Mouse (Mus musculus) small intestine, adult 2 months (tissue): ENCODE measurements around the gene Lrrn3. TPM values are rescaled to one million over a fixed set of nuclear protein-coding genes. Genes with fewer than 3 reads are reported as not detected.

ENCODE experiments used
- H3K27ac ChIP-seq: fragments of 200-500 bp; 2 replicates; pipeline ENCODE4 v1.5.1; 2012; ENCODE audit warnings: low read depth, low read length, control low read depth, inconsistent platforms; ENCODE audit not compliant: insufficient read depth
- H3K27me3 ChIP-seq: fragments of 200-500 bp; 2 replicates; pipeline ENCODE4 v1.6.1; 2012; ENCODE audit warnings: mild to moderate bottlenecking, moderate library complexity, low read length, inconsistent platforms; ENCODE audit not compliant: control insufficient read depth, insufficient read depth
- H3K36me3 ChIP-seq: fragments of 200-500 bp; 2 replicates; pipeline ENCODE4 v1.6.1; 2012; ENCODE audit warnings: mild to moderate bottlenecking, low read length, control low read depth, inconsistent platforms; ENCODE audit not compliant: control insufficient read depth, insufficient read depth
- H3K4me1 ChIP-seq: fragments of 200-500 bp; 2 replicates; pipeline ENCODE4 v1.6.1; 2012; ENCODE audit warnings: low read length, inconsistent platforms, mixed read lengths; ENCODE audit not compliant: control insufficient read depth, insufficient read depth, insufficient read length
- H3K4me3 ChIP-seq: fragments of 200-500 bp; 2 replicates; pipeline ENCODE4 v1.5.1; 2012; ENCODE audit warnings: low read depth, mild to moderate bottlenecking, control low read depth, inconsistent platforms, low read length, moderate library complexity
- CTCF ChIP-seq: fragments of 200-500 bp; IDR thresholded peaks from 2 replicates; pipeline ENCODE4 v1.5.1; 2012; ENCODE audit warnings: low read depth, mild to moderate bottlenecking, control low read depth, inconsistent platforms, low read length, moderate library complexity, mixed read lengths; ENCODE audit not compliant: insufficient replicate concordance, insufficient read length; ENCODE audit errors: extremely low read depth
- POLR2A ChIP-seq: fragments of 200-500 bp; IDR thresholded peaks from 2 replicates; pipeline ENCODE4 v1.6.1; 2012; ENCODE audit warnings: low read depth, mild to moderate bottlenecking, control low read depth, inconsistent platforms, low read length, moderate library complexity
- WGBS: fragments of 180-500 bp; shearing (Covaris S2); methylation state at CpG from one replicate; pipeline ENCODE4 v1.1.7; 2018; 5-methylcytosine and 5-hydroxymethylcytosine counted together
- polyA plus RNA-seq: library from polyadenylated mRNA; depleted of rRNA; stranded (reverse); fragments of >200 nt; gene quantifications from 2 replicates; pipeline ENCODE4 v1.2.3, GENCODE M21; 2012

The Lrrn3 gene
- polyA plus RNA-seq, 1 experiment: 0.04 TPM

DNA sequence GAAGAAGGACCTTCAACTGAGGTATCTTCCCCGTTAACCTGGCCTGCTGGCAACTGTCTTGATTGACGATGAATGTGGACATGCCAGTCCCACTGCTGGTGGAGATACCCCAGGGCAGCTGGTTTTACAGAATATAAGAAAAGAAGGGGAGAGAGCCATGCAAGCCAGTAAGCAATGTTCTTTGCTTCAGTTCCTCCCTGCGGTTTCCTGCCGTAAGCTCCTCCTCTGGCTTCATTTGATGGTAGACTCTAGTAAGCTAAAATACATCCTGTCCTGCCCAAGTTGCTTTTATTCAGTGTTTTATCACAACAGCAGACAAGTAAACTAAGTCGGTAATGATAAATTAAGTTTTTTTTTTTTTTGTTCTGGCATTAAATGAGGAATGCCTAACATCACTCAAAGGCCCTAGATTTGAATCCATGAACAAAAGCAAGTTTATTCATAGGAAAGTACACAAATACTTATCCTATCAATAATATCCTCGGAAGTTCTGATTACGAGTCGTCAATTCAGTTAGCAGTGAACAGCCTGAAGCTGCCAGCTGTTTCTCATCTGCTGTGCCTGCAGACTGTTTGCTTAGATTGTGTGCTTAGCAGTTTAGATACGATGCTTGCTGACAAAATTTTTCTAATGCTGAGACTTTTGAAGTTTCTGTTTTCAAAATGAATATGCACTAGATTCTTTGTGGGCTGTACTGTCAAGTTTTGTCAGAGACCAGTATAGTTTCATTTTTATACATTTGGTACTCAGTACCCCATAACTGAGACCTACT, 14.0 kb upstream of the Lrrn3 start:
- TF ChIP-seq POLR2A (no peak), CTCF (no peak)
- no peaks in the 10 kb centered on the region for H3K4me1 ChIP-seq
- H3K4me3 ChIP-seq: no peak overlapping the region
- no peak overlapping the region for H3K27ac ChIP-seq
- 53% methylated on average over 9 of the region's 9 CpGs for WGBS
- no peaks in the 10 kb centered on the region for H3K36me3 ChIP-seq
- no peaks in the 10 kb centered on the region; the same call in 1 of the 2 replicates for H3K27me3 ChIP-seq

DNA sequence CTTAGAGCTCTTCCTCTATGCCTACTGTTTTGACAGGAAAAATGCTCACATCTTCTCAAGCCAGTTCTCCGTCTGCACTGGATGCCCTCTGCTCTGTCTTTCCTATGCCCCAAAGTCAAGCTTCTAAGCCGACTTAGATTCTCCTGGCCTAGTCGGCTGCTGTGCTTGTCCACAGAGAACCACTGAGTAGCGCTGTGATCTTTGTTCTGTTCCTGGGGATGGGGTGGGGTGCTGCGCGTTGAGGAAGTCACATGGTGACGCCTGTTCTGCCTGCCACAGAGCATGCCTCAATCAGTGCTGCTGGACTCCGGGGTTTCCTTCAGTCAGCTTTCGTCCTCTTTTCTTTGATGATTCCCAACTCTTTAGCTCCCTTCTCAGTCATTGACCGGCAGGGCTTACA, 8.4 kb upstream of the Lrrn3 start:
- Histone ChIP-seq H3K27ac (no peak overlapping the region), H3K27me3 (no peaks in the 10 kb centered on the region), H3K4me1 (no peaks in the 10 kb centered on the region), H3K36me3 (no peaks in the 10 kb centered on the region), H3K4me3 (no peak overlapping the region)
- TF ChIP-seq POLR2A (no peak), CTCF (no peak)
- WGBS: 45% methylated on average over 10 of the region's 10 CpGs

DNA sequence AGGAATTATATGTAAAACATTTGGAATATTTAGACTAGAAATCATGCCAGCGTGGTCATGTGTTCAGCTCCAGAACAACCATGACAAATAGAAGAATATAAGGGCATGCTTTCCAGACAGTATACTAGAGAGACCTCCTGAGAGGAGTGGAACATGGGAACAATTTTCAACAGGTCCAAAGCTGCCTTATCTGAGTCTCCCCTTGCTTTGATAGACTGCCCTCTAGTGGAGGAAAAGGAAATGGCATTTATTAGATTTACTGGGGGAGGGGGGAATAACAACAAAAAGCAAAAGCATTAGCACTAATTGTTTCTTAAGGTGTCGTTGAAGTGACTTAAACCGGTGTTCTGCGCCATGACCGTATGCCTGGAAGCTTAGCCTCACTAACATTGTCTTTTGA, 774 bp upstream of the Lrrn3 start:
- Histone ChIP-seq H3K27ac (no peak overlapping the region), H3K4me1 (no peaks in the 10 kb centered on the region), H3K27me3 (no peaks in the 10 kb centered on the region), H3K36me3 (no peaks in the 10 kb centered on the region), H3K4me3 (no peak overlapping the region)
- no peak for TF ChIP-seq CTCF
- TF ChIP-seq POLR2A: no peak
- WGBS: 32% methylated on average over 5 of the region's 5 CpGs

DNA sequence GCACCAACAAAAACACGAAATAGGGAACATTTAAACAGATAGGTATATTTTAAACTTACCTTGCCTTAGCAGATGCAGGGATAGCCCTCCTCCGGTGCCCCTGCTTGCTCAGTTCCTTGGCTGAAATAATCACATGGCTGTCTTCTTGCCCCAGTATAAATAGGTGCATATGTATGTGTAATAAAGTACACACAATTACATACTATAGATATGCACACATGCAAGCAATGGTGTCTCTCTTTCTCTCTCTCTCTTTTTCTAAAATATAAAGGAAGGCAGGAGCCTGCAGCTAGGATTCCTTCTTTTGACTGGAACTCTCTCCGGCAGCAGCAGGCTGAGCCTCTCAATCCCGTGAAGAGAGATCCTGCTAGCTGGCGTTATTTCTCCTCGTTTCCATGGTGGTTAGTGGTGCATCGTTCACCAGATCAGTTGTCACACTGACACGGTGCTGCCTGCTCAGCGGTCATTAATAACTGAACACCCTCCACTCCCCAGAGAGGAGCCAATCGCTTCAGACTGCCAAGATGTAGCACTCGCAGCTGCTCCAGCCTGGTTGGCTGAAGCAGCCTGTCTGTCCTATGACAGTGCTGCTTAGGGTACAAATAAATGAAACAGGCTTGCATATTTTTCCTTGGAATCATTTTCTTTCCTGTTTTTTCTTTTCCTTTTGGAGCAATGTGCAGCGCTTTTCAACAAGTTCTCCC, 567 bp downstream of the Lrrn3 start:
- Histone ChIP-seq H3K36me3 (no peaks in the 10 kb centered on the region), H3K4me3 (peak overlapping the region; percentile 39), H3K4me1 (no peaks in the 10 kb centered on the region), H3K27ac (no peak overlapping the region), H3K27me3 (no peaks in the 10 kb centered on the region)
- TF ChIP-seq POLR2A (no peak), CTCF (no peak)
- 38% methylated on average over 12 of the region's 12 CpGs for WGBS

DNA sequence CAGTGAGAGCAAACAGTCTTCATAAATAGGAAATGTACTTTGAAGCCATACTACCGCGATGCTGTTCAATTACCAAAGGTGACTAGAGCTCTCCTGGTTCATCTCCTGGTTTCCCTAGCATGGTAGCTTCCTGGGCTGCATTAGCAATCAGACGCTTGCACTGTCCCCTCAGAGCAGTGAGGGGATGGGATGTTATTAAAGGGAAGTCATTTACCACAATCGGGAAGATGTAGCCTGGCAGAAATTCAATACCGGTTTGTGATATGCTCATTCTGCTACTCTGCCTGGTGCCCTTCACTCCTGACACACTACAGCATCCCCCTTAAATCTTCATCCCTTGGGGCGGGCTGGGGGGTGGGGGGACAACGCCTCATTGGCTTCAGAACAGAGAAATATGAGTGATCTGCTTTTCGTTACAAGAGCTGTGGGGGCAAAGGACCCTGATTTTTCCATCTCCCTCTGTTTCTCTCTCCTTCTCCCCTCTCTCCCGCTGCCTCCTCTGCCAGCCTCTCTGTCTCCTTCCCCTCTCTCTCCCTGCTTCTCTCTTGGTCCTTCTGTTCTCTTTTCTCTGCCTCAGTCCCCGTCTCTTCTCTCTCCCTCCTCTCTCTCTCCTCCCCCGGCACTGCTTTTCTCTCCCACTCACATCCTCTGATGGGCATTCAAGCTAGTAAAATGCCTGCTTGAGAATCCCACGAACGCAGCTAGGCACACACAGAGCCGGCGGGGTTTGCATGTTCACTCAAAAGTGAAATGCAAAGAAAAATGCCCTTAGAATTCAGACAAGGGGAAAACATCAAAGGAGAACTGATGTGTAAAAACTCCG, 1.3 kb downstream of the Lrrn3 start:
- Histone ChIP-seq H3K27ac (no peak overlapping the region), H3K4me1 (no peaks in the 10 kb centered on the region), H3K4me3 (peak overlapping the region; percentile 33; the same call in 1 of the 2 replicates), H3K36me3 (no peaks in the 10 kb centered on the region), H3K27me3 (no peaks in the 10 kb centered on the region)
- no peak for TF ChIP-seq CTCF
- TF ChIP-seq POLR2A: no peak
- 42% methylated on average over 16 of the region's 16 CpGs for WGBS

DNA sequence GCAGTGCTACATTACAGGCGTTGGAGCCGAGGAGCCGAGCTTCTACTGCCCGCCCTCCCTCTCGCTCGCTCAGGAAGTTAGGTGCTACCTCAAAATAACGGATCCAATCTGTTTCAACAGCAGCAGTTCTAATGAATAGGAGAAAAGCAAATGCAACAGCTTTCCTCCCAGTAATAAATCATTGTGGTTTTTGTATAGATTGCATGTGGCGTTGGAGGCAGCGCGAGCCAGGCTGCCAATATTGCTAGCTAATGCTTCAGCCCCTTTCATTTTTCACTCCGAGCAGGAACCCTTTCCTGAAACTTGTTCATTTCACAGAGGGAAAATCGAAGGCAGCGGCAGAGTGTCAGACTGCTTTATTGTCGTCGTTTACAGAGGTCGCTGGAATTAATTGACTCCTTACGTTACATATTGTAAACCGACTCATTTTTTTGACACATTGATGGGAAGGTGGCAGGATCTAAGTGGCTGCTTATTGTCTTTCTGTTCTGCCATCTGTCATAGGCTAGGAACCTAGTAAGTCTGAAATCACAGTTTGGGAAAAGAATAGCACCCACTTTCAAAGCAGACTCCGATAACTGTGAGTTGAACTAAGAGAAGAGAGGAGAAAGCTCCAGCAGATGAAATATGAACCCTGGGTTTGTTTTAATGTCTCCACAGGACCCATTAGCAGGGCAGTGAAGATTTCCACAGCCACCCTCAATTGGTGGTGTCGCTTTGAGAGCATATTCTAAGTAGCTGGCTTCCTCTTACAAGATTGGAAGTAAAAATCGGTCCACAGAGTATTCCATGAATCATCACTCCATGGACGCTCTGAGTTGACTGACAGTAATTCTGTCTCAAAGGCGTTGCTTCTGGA, 2.4 kb downstream of the Lrrn3 start:
- H3K4me1 ChIP-seq: no peaks in the 10 kb centered on the region
- no peaks in the 10 kb centered on the region for H3K27me3 ChIP-seq
- H3K4me3 ChIP-seq: peak overlapping the region; percentile 10; the same call in 1 of the 2 replicates
- TF ChIP-seq CTCF (no peak), POLR2A (no peak)
- WGBS: 52% methylated on average over 23 of the region's 23 CpGs
- no peaks in the 10 kb centered on the region for H3K36me3 ChIP-seq
- no peak overlapping the region for H3K27ac ChIP-seq
